In the genomic region with DNA sequence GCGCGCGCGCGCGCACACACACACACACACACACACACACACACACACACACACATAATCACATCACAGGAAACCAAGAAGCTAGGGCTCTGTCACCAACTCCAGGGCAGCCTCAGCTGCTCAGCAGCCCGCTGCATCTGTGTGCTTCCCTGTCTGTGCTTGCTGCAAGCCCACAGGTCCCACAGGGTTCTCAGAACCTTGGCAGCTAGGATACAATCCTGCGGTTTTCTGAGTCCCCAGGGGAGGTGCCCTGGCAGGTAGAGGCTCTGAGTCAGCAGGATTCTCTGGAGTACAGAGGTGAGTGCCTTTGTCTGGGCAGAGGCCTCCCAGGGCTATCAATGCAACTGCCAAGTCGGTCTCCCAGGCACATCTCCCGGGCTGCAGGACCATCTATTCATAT, we compare ENCODE assay signal across 11 mouse cellular contexts. TPM values are rescaled to one million over a fixed set of nuclear protein-coding genes. Genes with fewer than 3 reads are reported as not detected.
A peak's percentile ranks its signal among the peaks of the same experiment; 100 is the strongest.
DNase-seq lines count a peak whose midpoint lies in the region; ATAC-seq and TF ChIP-seq lines count a peak whose summit lies in the region.
"Had no signal": no experiment of that assay in that cellular context is flagged by ENCODE, and none has a peak within 500 bp of the region (broad histone marks: within the 10 kb centered on the region; RNA-seq: fewer than 3 reads in every experiment).

No protein-coding gene starts in this region.

- peak; percentile 19 for DNase-seq in cerebellum, adult 9-10 months
- no peak for DNase-seq in cerebellum, postnatal 36 days
- no peak for DNase-seq in hindbrain, embryonic 14.5 days (ENCODE audit: low spot score)
- DNase-seq in lung, postnatal 10 days, result peak; percentile 62
- DNase-seq in gastrocnemius, postnatal 25 days, result no peak
- DNase-seq: cerebellum, adult 11 months; liver, embryonic 13.5 days had no signal

- peak; percentile 44; the same call in 1 of the 2 replicates for ATAC-seq in hindbrain, embryonic 14.5 days (ENCODE audit: low FRiP score)
- ATAC-seq in heart, embryonic 12.5 days (ENCODE audit: insufficient number of reproducible peaks, low FRiP score), result no peak
- no peak for ATAC-seq in activated CD4-positive, CD25-positive, alpha-beta regulatory T cell, adult 4 months

- H3K27me3 ChIP-seq in E14TG2a.4 (ENCODE audit: insufficient read depth, low read length), result peaks cover 37% of the 10 kb centered on the region
- H3K27me3 ChIP-seq in hindbrain, embryonic 14.5 days (ENCODE audit: control insufficient read depth, insufficient read depth, low read length), result 0 out of 2 replicates have a peak, but pooled peaks cover 6% of the 10 kb centered on the region
- H3K27me3 ChIP-seq in heart, embryonic 12.5 days (replicated peaks), result peaks cover 45% of the 10 kb centered on the region

- H3K4me2 ChIP-seq in hindbrain, embryonic 14.5 days (replicated peaks), result no peak overlapping the region; the same call in 1 of the 2 replicates
- no peak overlapping the region for H3K4me2 ChIP-seq in heart, embryonic 12.5 days
- H3K4me2 ChIP-seq: heart, embryonic 15.5 days; liver, embryonic 13.5 days had no signal

- H3K4me1 ChIP-seq in E14TG2a.4 (replicated peaks; ENCODE audit: low read depth, low read length), result peaks cover 17% of the 10 kb centered on the region
- H3K4me1 ChIP-seq in hindbrain, embryonic 14.5 days (replicated peaks; ENCODE audit: control insufficient read depth, insufficient read depth, low read length), result peaks cover 14% of the 10 kb centered on the region; the same call in 1 of the 2 replicates
- H3K4me1 ChIP-seq in heart, embryonic 12.5 days (replicated peaks), result 0 out of 2 replicates have a peak, but pooled peaks cover 6% of the 10 kb centered on the region
- H3K4me1 ChIP-seq: heart, embryonic 15.5 days had no signal

- 33% methylated on average over 10 of the region's 10 CpGs for WGBS in hindbrain, embryonic 14.5 days
- 47% methylated on average over 10 of the region's 10 CpGs for WGBS in heart, embryonic 12.5 days

- H3K9ac ChIP-seq in hindbrain, embryonic 14.5 days, result peak overlapping the region; percentile 46
- H3K9ac ChIP-seq in heart, embryonic 12.5 days, result no peak overlapping the region
- H3K9ac ChIP-seq: heart, embryonic 15.5 days; liver, embryonic 13.5 days had no signal

- no peaks in the 10 kb centered on the region for H3K36me3 ChIP-seq in E14TG2a.4 (ENCODE audit: insufficient read depth, low read length)
- H3K36me3 ChIP-seq in hindbrain, embryonic 14.5 days (replicated peaks; ENCODE audit: control insufficient read depth, insufficient read depth), result no peaks in the 10 kb centered on the region
- no peaks in the 10 kb centered on the region for H3K36me3 ChIP-seq in heart, embryonic 12.5 days
- H3K36me3 ChIP-seq: heart, embryonic 15.5 days; liver, embryonic 13.5 days had no signal

- H3K4me3 ChIP-seq in E14TG2a.4 (replicated peaks; ENCODE audit: low read length), result peak overlapping the region; percentile 57
- H3K4me3 ChIP-seq in hindbrain, embryonic 14.5 days (replicated peaks; ENCODE audit: low read length), result no peak overlapping the region
- H3K4me3 ChIP-seq in heart, embryonic 12.5 days, result no peak overlapping the region
- H3K4me3 ChIP-seq: heart, embryonic 15.5 days; liver, embryonic 13.5 days had no signal

- no peak for TF ChIP-seq CTCF in E14TG2a.4 (conservative IDR thresholded peaks at IDR 0.05; ENCODE audit: low read length)

- no peaks in the 10 kb centered on the region for H3K9me3 ChIP-seq in E14TG2a.4 (ENCODE audit: low read length)
- H3K9me3 ChIP-seq in hindbrain, embryonic 14.5 days (ENCODE audit: control insufficient read depth, low read length), result no peaks in the 10 kb centered on the region
- H3K9me3 ChIP-seq in heart, embryonic 12.5 days (replicated peaks), result no peaks in the 10 kb centered on the region
- H3K9me3 ChIP-seq: heart, embryonic 15.5 days; liver, embryonic 13.5 days had no signal

- no peak overlapping the region for H3K27ac ChIP-seq in hindbrain, embryonic 14.5 days
- no peak overlapping the region for H3K27ac ChIP-seq in heart, embryonic 12.5 days (ENCODE audit: poor library complexity, severe bottlenecking)
- H3K27ac ChIP-seq: heart, embryonic 15.5 days; liver, embryonic 13.5 days had no signal

RNA-seq across cellular contexts. Expression of a gene that starts 7.3 kb away (rescaled TPM):
- polyA plus RNA-seq in hindbrain, embryonic 14.5 days (2014; fragmentation: Nextera tagmentation; extraction: Ambion mirVana), result 4.9 and 5.2 TPM in 2 replicates
- 0.13 and 0.17 TPM in 2 replicates for polyA plus RNA-seq in heart, embryonic 12.5 days (2016; fragmentation: Nextera tagmentation; extraction: Ambion mirVana)
- 1 to 10 TPM; 1.8 to 2.6 TPM for total RNA-seq in gastrocnemius, postnatal 25 days (2021)
- polyA plus RNA-seq in activated CD4-positive, CD25-positive, alpha-beta regulatory T cell, adult 4 months (2017; shearing (Covaris generic)), result not detected

Comparison
In these comparisons a context has a peak if more than half of its experiments do, and no peak if none do; other contexts are left out.
1. DNase-seq: peak in cerebellum, adult 9-10 months (single experiment) and lung, postnatal 10 days (single experiment); none in cerebellum, postnatal 36 days (0 of 2), hindbrain, embryonic 14.5 days (single experiment) and gastrocnemius, postnatal 25 days (single experiment).